Mouse (Mus musculus) megakaryocyte, embryonic 14.5 days (primary cell): ENCODE measurements around the gene Limk1.

Experiments used
- FLI1 ChIP-seq: IDR thresholded peaks from 2 replicates; pipeline ENCODE4 v1.6.1; 2012; ENCODE audit warnings: low read length, inconsistent platforms, mixed read lengths
- GATA1 ChIP-seq: IDR thresholded peaks from 3 replicates; pipeline ENCODE4 v1.6.1; 2012; ENCODE audit warnings: mixed read lengths, low read length, inconsistent platforms, borderline replicate concordance

DNA sequence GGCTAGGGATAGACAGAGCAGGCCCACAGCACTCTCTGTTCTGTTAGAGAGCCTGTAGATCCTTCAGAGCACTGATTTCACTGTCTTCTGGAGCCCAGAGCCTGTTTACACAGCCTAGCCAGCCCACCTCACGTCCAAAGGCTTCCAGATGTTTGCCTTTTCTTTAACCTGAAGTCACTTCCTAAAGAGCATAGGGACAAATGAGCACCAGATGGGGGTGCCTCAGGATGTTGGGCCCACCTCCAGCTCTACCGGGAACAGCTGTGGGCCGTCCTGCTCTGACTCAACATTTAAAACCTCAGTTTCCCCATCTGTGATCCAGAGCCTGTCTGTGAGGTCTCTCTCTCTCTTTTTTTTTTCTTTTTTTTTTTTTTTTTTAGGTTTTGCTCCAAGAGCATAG is 40.1 kb upstream of the Limk1 start:
- TF ChIP-seq GATA1, result no peak
- no peak for TF ChIP-seq FLI1
